Mouse (Mus musculus) ES-Bruce4 (cell line): ENCODE results near the gene Erich3.

Experiments
- CTCF ChIP-seq: IDR thresholded peaks from one replicate; pipeline ENCODE4 v1.8.1; 2011; ENCODE audit warnings: low read depth, low read length
- EP300 ChIP-seq: IDR thresholded peaks from 2 replicates; pipeline ENCODE4 v1.6.1; 2011; ENCODE audit warnings: low read depth, low read length; ENCODE audit not compliant: insufficient read depth
- POLR2A ChIP-seq: IDR thresholded peaks from one replicate; pipeline ENCODE4 v1.8.1; 2011; ENCODE audit warnings: low read length; ENCODE audit not compliant: insufficient read depth

DNA sequence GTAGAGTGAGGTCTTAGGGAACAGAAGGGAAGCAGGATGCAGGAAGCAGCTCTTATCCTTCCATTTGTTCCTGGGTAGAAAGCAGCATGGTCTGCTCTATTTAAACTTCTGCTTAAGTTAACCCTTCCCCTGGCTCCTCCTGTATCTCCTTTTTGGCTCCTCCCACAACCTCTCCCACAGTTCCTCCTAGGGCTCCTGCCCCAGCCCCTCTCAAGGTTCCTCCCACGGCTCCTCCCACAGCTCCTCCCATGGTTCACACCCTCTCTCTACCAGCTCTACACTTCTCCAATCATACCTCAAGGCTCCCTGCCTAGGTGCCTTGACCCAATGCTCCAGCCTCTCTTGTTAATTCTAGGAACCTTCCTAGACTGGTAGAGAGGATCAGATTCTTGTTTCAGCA is 149.2 kb downstream of the Erich3 start:
- no peak for TF ChIP-seq POLR2A
- TF ChIP-seq EP300, result no peak
- TF ChIP-seq CTCF, result no peak
